Mouse (Mus musculus): ENCODE measurements at regions not wholly inside any gene's neighbourhood (a gene's known extent, or its start where the extent isn't known, plus 50 kb on each side); places are given as distances from the start of the nearest gene placed in this dataset.

- Histone ChIP-seq H3K4me1 (replicated peaks; ENCODE audit: control insufficient read depth, insufficient read depth, low read length) (peaks cover 13% of the 10 kb centered on the region), H3K27me3 (ENCODE audit: control insufficient read depth, insufficient read depth, low read length) (no peaks in the 10 kb centered on the region), H3K4me3 (ENCODE audit: control insufficient read depth, insufficient read depth, low read length) (no peak overlapping the region), H3K36me3 (ENCODE audit: control insufficient read depth, insufficient read depth, low read length) (no peaks in the 10 kb centered on the region), H3K27ac (ENCODE audit: control insufficient read depth, insufficient read depth, low read length) (0 out of 2 replicates have a peak overlapping the region, but pooled peaks have one; percentile 0)
- peak; percentile 23 for DNase-seq
- TF ChIP-seq POLR2A (IDR thresholded peaks at IDR 0.05; ENCODE audit: control insufficient read depth, extremely low read depth, insufficient read depth, low read length, poor library complexity) (no peak), CTCF (IDR thresholded peaks at IDR 0.05; ENCODE audit: borderline replicate concordance, control insufficient read depth, extremely low read depth, insufficient read depth, low read length, poor library complexity) (no peak)
- 33% methylated on average over 11 of the region's 11 CpGs for WGBS
Measured at GRCm38 (mm10) chr16:30769467-30769866, 169.9 kb downstream of the Fam43a start.

- no peak for TF ChIP-seq POLR2A (IDR thresholded peaks at IDR 0.05; ENCODE audit: control insufficient read depth, extremely low read depth, insufficient read depth, low read length, poor library complexity)
- Histone ChIP-seq H3K27ac (ENCODE audit: control insufficient read depth, insufficient read depth, low read length) (no peak overlapping the region), H3K36me3 (ENCODE audit: control insufficient read depth, insufficient read depth, low read length) (no peaks in the 10 kb centered on the region), H3K4me3 (ENCODE audit: control insufficient read depth, insufficient read depth, low read length) (no peak overlapping the region), H3K4me1 (replicated peaks; ENCODE audit: control insufficient read depth, insufficient read depth, low read length) (peaks cover 13% of the 10 kb centered on the region), H3K27me3 (ENCODE audit: control insufficient read depth, insufficient read depth, low read length) (no peaks in the 10 kb centered on the region)
- no peak for DNase-seq
- WGBS, result 30% methylated on average over 3 of the region's 3 CpGs
Measured at GRCm38 (mm10) chr16:30772802-30773201, 173.3 kb downstream of the Fam43a start.

GRCm38 (mm10) chr16:30774951-30775661, 175.6 kb downstream of the Fam43a start:
- H3K4me1 ChIP-seq (replicated peaks; ENCODE audit: control insufficient read depth, insufficient read depth, low read length), result no peaks in the 10 kb centered on the region
- TF ChIP-seq POLR2A (IDR thresholded peaks at IDR 0.05; ENCODE audit: control insufficient read depth, extremely low read depth, insufficient read depth, low read length, poor library complexity) (no peak), CTCF (IDR thresholded peaks at IDR 0.05; ENCODE audit: borderline replicate concordance, control insufficient read depth, extremely low read depth, insufficient read depth, low read length, poor library complexity) (no peak)
- no peaks in the 10 kb centered on the region for H3K27me3 ChIP-seq (ENCODE audit: control insufficient read depth, insufficient read depth, low read length)
- H3K27ac ChIP-seq (ENCODE audit: control insufficient read depth, insufficient read depth, low read length), result no peak overlapping the region
- WGBS, result 94% methylated on average over 14 of the region's 14 CpGs
- no peak overlapping the region for H3K4me3 ChIP-seq (ENCODE audit: control insufficient read depth, insufficient read depth, low read length)
- H3K36me3 ChIP-seq (ENCODE audit: control insufficient read depth, insufficient read depth, low read length), result no peaks in the 10 kb centered on the region
- no peak for DNase-seq

GRCm38 (mm10) chr16:30775740-30776700, 176.5 kb downstream of the Fam43a start:
- no peak for DNase-seq
- H3K27me3 ChIP-seq (ENCODE audit: control insufficient read depth, insufficient read depth, low read length), result no peaks in the 10 kb centered on the region
- no peaks in the 10 kb centered on the region for H3K4me1 ChIP-seq (replicated peaks; ENCODE audit: control insufficient read depth, insufficient read depth, low read length)
- no peak overlapping the region for H3K27ac ChIP-seq (ENCODE audit: control insufficient read depth, insufficient read depth, low read length)
- 56% methylated on average over 21 of the region's 21 CpGs for WGBS
- TF ChIP-seq POLR2A (IDR thresholded peaks at IDR 0.05; ENCODE audit: control insufficient read depth, extremely low read depth, insufficient read depth, low read length, poor library complexity) (no peak), CTCF (IDR thresholded peaks at IDR 0.05; ENCODE audit: borderline replicate concordance, control insufficient read depth, extremely low read depth, insufficient read depth, low read length, poor library complexity) (no peak)
- H3K4me3 ChIP-seq (ENCODE audit: control insufficient read depth, insufficient read depth, low read length), result no peak overlapping the region
- H3K36me3 ChIP-seq (ENCODE audit: control insufficient read depth, insufficient read depth, low read length), result no peaks in the 10 kb centered on the region

GRCm38 (mm10) chr16:30777416-30777815, 177.9 kb downstream of the Fam43a start:
- no peaks in the 10 kb centered on the region for H3K27me3 ChIP-seq (ENCODE audit: control insufficient read depth, insufficient read depth, low read length)
- no peak for DNase-seq
- WGBS, result 90% methylated on average over 6 of the region's 6 CpGs

GRCm38 (mm10) chr16:30778078-30778477, 178.6 kb downstream of the Fam43a start:
- Histone ChIP-seq H3K4me1 (replicated peaks; ENCODE audit: control insufficient read depth, insufficient read depth, low read length) (no peaks in the 10 kb centered on the region), H3K27ac (ENCODE audit: control insufficient read depth, insufficient read depth, low read length) (no peak overlapping the region), H3K36me3 (ENCODE audit: control insufficient read depth, insufficient read depth, low read length) (no peaks in the 10 kb centered on the region), H3K27me3 (ENCODE audit: control insufficient read depth, insufficient read depth, low read length) (no peaks in the 10 kb centered on the region), H3K4me3 (ENCODE audit: control insufficient read depth, insufficient read depth, low read length) (no peak overlapping the region)
- DNase-seq, result no peak
- no peak for TF ChIP-seq CTCF (IDR thresholded peaks at IDR 0.05; ENCODE audit: borderline replicate concordance, control insufficient read depth, extremely low read depth, insufficient read depth, low read length, poor library complexity)
- no peak for TF ChIP-seq POLR2A (IDR thresholded peaks at IDR 0.05; ENCODE audit: control insufficient read depth, extremely low read depth, insufficient read depth, low read length, poor library complexity)
- WGBS, result 90% methylated on average over 7 of the region's 7 CpGs

More at GRCm38 (mm10) chr16:30777416-30777815, 177.9 kb downstream of the Fam43a start:
- Histone ChIP-seq H3K36me3 (ENCODE audit: control insufficient read depth, insufficient read depth, low read length) (no peaks in the 10 kb centered on the region), H3K4me1 (replicated peaks; ENCODE audit: control insufficient read depth, insufficient read depth, low read length) (no peaks in the 10 kb centered on the region), H3K4me3 (ENCODE audit: control insufficient read depth, insufficient read depth, low read length) (no peak overlapping the region), H3K27ac (ENCODE audit: control insufficient read depth, insufficient read depth, low read length) (no peak overlapping the region)
- TF ChIP-seq POLR2A (IDR thresholded peaks at IDR 0.05; ENCODE audit: control insufficient read depth, extremely low read depth, insufficient read depth, low read length, poor library complexity), result no peak
- TF ChIP-seq CTCF (IDR thresholded peaks at IDR 0.05; ENCODE audit: borderline replicate concordance, control insufficient read depth, extremely low read depth, insufficient read depth, low read length, poor library complexity), result no peak

Data from thymus, adult 2 months (tissue).